Mouse (Mus musculus) G1E (cell line): ENCODE measurements around the gene Elf5. TPM values are rescaled to one million over a fixed set of nuclear protein-coding genes. Genes with fewer than 3 reads are reported as not detected.

Source experiments
- ATAC-seq: 2 replicates; pipeline ENCODE4 v1.8.0; 2016; ENCODE audit warnings: mild to moderate bottlenecking; ENCODE audit not compliant: insufficient number of reproducible peaks, poor library complexity, low FRiP score, severe bottlenecking; ENCODE audit errors: extremely low read depth
- DNase-seq: peaks from one replicate; pipeline ENCODE4 v3.0.0; 2012; ENCODE audit warnings: low spot score
- H3K27me3 ChIP-seq: 2 replicates; pipeline ENCODE4 v1.6.1; 2012; ENCODE audit warnings: mild to moderate bottlenecking, low read length, inconsistent platforms; ENCODE audit not compliant: insufficient read depth
- H3K36me3 ChIP-seq: replicated peaks from 2 replicates; pipeline ENCODE3; 2012; ENCODE audit warnings: mild to moderate bottlenecking, inconsistent platforms
- H3K4me1 ChIP-seq: 2 replicates; pipeline ENCODE4 v1.6.1; 2012; ENCODE audit warnings: low read depth, low read length, inconsistent platforms, mixed read lengths; ENCODE audit not compliant: insufficient read depth
- H3K4me3 ChIP-seq: 2 replicates; pipeline ENCODE4 v1.5.1; 2012; ENCODE audit warnings: low read depth, mild to moderate bottlenecking, inconsistent platforms, low read length, moderate library complexity, mixed read lengths
- H3K9me3 ChIP-seq: replicated peaks from 2 replicates; pipeline ENCODE4 v1.6.1; 2012; ENCODE audit warnings: inconsistent platforms
- CTCF ChIP-seq: IDR thresholded peaks from 2 replicates; pipeline ENCODE4 v1.5.1; 2012; ENCODE audit warnings: low read depth, low read length, inconsistent platforms, mixed read lengths
- GATA1 ChIP-seq: IDR thresholded peaks from 2 replicates; pipeline ENCODE4 v1.6.1; 2012; ENCODE audit warnings: borderline replicate concordance, low read length, inconsistent platforms, mixed read lengths
- GATA2 ChIP-seq: IDR thresholded peaks from 2 replicates; pipeline ENCODE4 v1.6.1; 2012; ENCODE audit warnings: low read depth, low read length, inconsistent platforms, borderline replicate concordance
- POLR2AphosphoS5 ChIP-seq: IDR thresholded peaks from 2 replicates; pipeline ENCODE4 v1.6.1; 2012; ENCODE audit warnings: low read depth, low read length, inconsistent platforms; ENCODE audit not compliant: insufficient replicate concordance
- TAL1 ChIP-seq: conservative IDR thresholded peaks from 2 replicates; pipeline ENCODE4 v1.6.1; 2012; ENCODE audit warnings: low read depth, low read length, inconsistent platforms, mixed read lengths
- polyA plus RNA-seq: library from polyadenylated mRNA; stranded (reverse); fragments of >175 nt; gene quantifications from 2 replicates; pipeline ENCODE4 v1.2.3, GENCODE M21; 2012
- total RNA-seq, 2 experiments: library from RNA; stranded (forward) in 1 of 2; stranded (reverse) in 1 of 2; fragments of 200-1000 nt in 1 of 2; fragments of >200 nt in 1 of 2; fragmentation: Nextera tagmentation in 1 of 2; gene quantifications; 2 replicates each; pipeline ENCODE4 v1.2.3; 2014 to 2017

Gene Elf5
- total and polyA plus RNA-seq, 3 experiments: 0.11 TPM; not detected in 2

- Histone ChIP-seq H3K36me3 (no peaks in the 10 kb centered on the region), H3K27me3 (peaks cover 29% of the 10 kb centered on the region), H3K9me3 (no peaks in the 10 kb centered on the region), H3K4me1 (peaks cover 30% of the 10 kb centered on the region), H3K4me3 (no peak overlapping the region)
- no peak for TF ChIP-seq CTCF
- TF ChIP-seq GATA1: no peak
- ATAC-seq (no peak), DNase-seq (no peak)
Observed at GRCm38 (mm10) chr2:103415774-103416173, 4.3 kb downstream of the Elf5 start.

- Histone ChIP-seq H3K36me3 (no peaks in the 10 kb centered on the region), H3K4me1 (no peaks in the 10 kb centered on the region; the same call in 1 of the 2 replicates), H3K27me3 (peaks cover 37% of the 10 kb centered on the region), H3K4me3 (no peak overlapping the region), H3K9me3 (no peaks in the 10 kb centered on the region)
- ATAC-seq (no peak), DNase-seq (no peak)
- TF ChIP-seq GATA1 (no peak), POLR2AphosphoS5 (no peak), GATA2 (no peak), TAL1 (no peak), CTCF (no peak)
Observed at GRCm38 (mm10) chr2:103420650-103421507, 9.4 kb downstream of the Elf5 start.

GRCm38 (mm10) chr2:103423884-103424283, 12.4 kb downstream of the Elf5 start:
- H3K4me1 ChIP-seq: no peaks in the 10 kb centered on the region; the same call in 1 of the 2 replicates
- ATAC-seq: no peak

GRCm38 (mm10) chr2:103424349-103425026, 13.0 kb downstream of the Elf5 start:
- Histone ChIP-seq H3K27me3 (peaks cover 39% of the 10 kb centered on the region), H3K4me1 (no peaks in the 10 kb centered on the region; the same call in 1 of the 2 replicates), H3K36me3 (no peaks in the 10 kb centered on the region), H3K4me3 (no peak overlapping the region), H3K9me3 (no peaks in the 10 kb centered on the region)
- DNase-seq (peak; percentile 30), ATAC-seq (no peak)
- no peak for TF ChIP-seq TAL1
- peak; percentile 77 for TF ChIP-seq CTCF
- TF ChIP-seq GATA2: no peak
- TF ChIP-seq POLR2AphosphoS5: no peak
- TF ChIP-seq GATA1: no peak

More at GRCm38 (mm10) chr2:103423884-103424283, 12.4 kb downstream of the Elf5 start:
- no peaks in the 10 kb centered on the region for H3K9me3 ChIP-seq
- H3K36me3 ChIP-seq: no peaks in the 10 kb centered on the region
- H3K4me3 ChIP-seq: no peak overlapping the region
- no peak for DNase-seq
- TF ChIP-seq POLR2AphosphoS5 (no peak), GATA2 (no peak), GATA1 (no peak), CTCF (no peak), TAL1 (no peak)
- peaks cover 34% of the 10 kb centered on the region for H3K27me3 ChIP-seq

- H3K36me3 ChIP-seq: no peaks in the 10 kb centered on the region
- peaks cover 46% of the 10 kb centered on the region for H3K27me3 ChIP-seq
- TF ChIP-seq GATA1 (no peak), POLR2AphosphoS5 (no peak), GATA2 (no peak), CTCF (no peak), TAL1 (no peak)
- DNase-seq (no peak), ATAC-seq (no peak)
- H3K4me3 ChIP-seq: no peak overlapping the region
- H3K9me3 ChIP-seq: no peaks in the 10 kb centered on the region
- H3K4me1 ChIP-seq: no peaks in the 10 kb centered on the region; the same call in 1 of the 2 replicates
Observed at GRCm38 (mm10) chr2:103425456-103426063, 14.1 kb downstream of the Elf5 start.

GRCm38 (mm10) chr2:103428356-103428755, 16.9 kb downstream of the Elf5 start:
- DNase-seq (no peak), ATAC-seq (no peak)
- Histone ChIP-seq H3K36me3 (no peaks in the 10 kb centered on the region), H3K4me1 (no peaks in the 10 kb centered on the region; the same call in 1 of the 2 replicates), H3K27me3 (peaks cover 38% of the 10 kb centered on the region), H3K9me3 (no peaks in the 10 kb centered on the region), H3K4me3 (no peak overlapping the region)
- TF ChIP-seq TAL1: no peak
- no peak for TF ChIP-seq GATA2
- no peak for TF ChIP-seq CTCF
- no peak for TF ChIP-seq POLR2AphosphoS5
- TF ChIP-seq GATA1: no peak
